Mouse (Mus musculus) embryonic fibroblast, embryonic 13.5 days (primary cell): ENCODE data around the gene Adh5.

Experiments used
- CTCF ChIP-seq: IDR thresholded peaks from 2 replicates; pipeline ENCODE4 v1.5.1; 2011; ENCODE audit warnings: mild to moderate bottlenecking, control low read depth, low read length, moderate library complexity, borderline replicate concordance; ENCODE audit not compliant: insufficient read depth
- POLR2A ChIP-seq: IDR thresholded peaks from 2 replicates; pipeline ENCODE4 v1.6.1; 2011; ENCODE audit warnings: low read depth, mild to moderate bottlenecking, control low read depth, low read length, moderate library complexity

DNA sequence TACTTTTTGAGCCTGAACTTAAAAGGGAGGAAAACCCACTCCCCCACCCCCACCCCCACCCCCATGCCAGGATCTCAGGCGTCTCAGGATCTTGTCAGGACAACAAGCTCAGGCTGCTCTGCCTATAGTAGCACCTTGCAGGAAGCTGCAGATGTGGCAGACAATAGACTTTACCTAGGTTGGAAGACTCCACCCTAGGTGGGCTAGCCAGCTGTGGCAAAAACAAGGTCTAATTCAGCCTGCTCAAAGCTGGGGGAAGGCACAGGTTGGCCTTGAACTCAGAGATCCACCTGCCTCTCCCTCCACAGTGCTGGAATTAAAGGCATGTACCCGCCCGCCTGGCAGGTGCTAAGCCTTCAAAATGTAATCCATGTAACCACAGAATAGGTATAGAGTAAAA is 4.2 kb upstream of the Adh5 start:
- TF ChIP-seq POLR2A: no peak
- no peak for TF ChIP-seq CTCF
